Mouse (Mus musculus): ENCODE measurements around the gene S100pbp. TPM values are rescaled to one million over a fixed set of nuclear protein-coding genes. Genes with fewer than 3 reads are reported as not detected.

S100pbp gene
- polyA plus RNA-seq, 1 experiment from 2014 or later, result 6.9 TPM

DNA sequence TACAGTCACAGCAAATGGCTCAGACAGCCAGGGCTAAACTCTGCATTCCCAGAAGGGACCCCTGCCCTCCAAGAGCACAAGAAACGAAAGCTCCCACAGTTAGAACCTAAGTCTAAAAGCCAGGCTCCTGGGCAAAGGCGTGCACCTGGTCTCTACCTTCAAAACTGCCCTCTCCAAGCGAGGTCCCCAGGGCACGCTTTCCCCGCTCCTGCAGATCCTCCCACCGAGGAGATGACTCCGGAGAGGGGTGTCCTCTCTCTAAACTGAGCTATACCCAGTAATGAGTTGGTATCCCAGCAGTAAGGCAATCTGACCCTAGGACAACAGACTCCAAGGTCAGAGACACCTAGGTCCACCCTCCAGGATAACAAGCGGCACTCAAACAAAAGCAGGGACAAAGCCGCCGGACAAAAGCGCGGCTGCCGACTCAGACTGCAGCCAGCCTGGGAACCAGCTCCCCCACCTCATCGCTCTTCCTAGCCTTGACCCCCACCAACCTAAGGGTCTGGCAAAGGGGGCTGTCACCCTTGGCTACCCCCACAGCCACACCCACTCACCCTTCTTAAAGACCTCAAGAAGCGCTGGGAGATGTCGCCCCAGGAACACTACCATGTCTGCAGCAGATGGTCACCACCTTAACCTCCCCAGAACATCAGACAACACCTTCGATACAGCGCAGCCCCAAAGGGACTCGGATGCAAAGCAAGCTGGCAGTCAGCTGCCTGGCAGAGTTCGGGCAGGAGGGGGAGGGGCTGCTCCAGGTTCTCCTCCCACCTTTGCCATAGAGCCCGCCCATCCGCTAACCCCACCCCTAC lies 37.9 kb upstream of the S100pbp start:
- Histone ChIP-seq H3K4me1 (replicated peaks; ENCODE audit: control insufficient read depth, insufficient read depth, low read length) (peaks cover 11% of the 10 kb centered on the region), H3K36me3 (ENCODE audit: control insufficient read depth, insufficient read depth) (peaks cover 29% of the 10 kb centered on the region), H3K9me3 (ENCODE audit: control insufficient read depth) (no peaks in the 10 kb centered on the region), H3K27ac (ENCODE audit: low read depth, low read length) (no peak overlapping the region; the same call in 1 of the 2 replicates), H3K27me3 (replicated peaks; ENCODE audit: control insufficient read depth, insufficient read depth, low read length) (no peaks in the 10 kb centered on the region), H3K4me3 (ENCODE audit: low read depth, low read length) (no peak overlapping the region), H3K9ac (ENCODE audit: low read depth, low read length) (0 out of 2 replicates have a peak overlapping the region, but pooled peaks have one; percentile 11), H3K4me2 (replicated peaks; ENCODE audit: low read depth) (peak overlapping the region; percentile 50)
- 22% methylated on average over 22 of the region's 22 CpGs for WGBS
- no peak for ATAC-seq
- no peak for TF ChIP-seq CTCF (IDR thresholded peaks at IDR 0.05; ENCODE audit: low read depth)

DNA sequence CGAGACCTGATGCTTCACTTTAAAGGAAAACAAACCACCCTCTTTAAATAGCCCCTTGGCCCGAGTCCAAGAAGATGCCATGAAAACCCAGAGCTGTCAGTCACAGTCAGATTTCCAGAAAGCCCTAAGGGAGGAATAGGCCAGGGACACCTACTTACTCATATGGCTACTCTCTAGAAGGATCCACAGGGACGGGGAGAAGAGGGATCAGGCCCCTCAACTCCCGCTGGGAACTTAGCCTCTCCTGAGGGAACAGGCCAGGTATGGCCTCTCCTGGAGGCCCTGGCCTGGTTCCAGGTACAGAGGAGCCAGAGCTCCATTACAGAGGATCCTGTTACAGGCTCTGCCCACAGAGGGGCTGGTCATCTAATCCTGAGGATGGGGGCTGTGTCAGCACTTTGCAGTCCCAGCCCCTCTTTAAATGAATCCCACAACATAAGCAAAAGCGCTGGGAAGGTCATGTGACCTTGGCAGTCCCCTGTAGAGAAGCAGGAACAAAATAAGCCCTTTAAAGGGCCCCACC lies 37.0 kb upstream of the S100pbp start:
- Histone ChIP-seq H3K36me3 (ENCODE audit: control insufficient read depth, insufficient read depth) (peaks cover 38% of the 10 kb centered on the region), H3K4me2 (replicated peaks; ENCODE audit: low read depth) (peak overlapping the region; percentile 50), H3K9ac (ENCODE audit: low read depth, low read length) (peak overlapping the region; percentile 34; the same call in 1 of the 2 replicates), H3K9me3 (ENCODE audit: control insufficient read depth) (no peaks in the 10 kb centered on the region), H3K4me1 (replicated peaks; ENCODE audit: control insufficient read depth, insufficient read depth, low read length) (peaks cover 11% of the 10 kb centered on the region), H3K27me3 (replicated peaks; ENCODE audit: control insufficient read depth, insufficient read depth, low read length) (no peaks in the 10 kb centered on the region), H3K27ac (ENCODE audit: low read depth, low read length) (peak overlapping the region; percentile 41; the same call in 1 of the 2 replicates), H3K4me3 (ENCODE audit: low read depth, low read length) (no peak overlapping the region)
- WGBS, result 15% methylated on average over 5 of the region's 5 CpGs
- TF ChIP-seq CTCF (IDR thresholded peaks at IDR 0.05; ENCODE audit: low read depth), result no peak
- no peak for ATAC-seq

DNA sequence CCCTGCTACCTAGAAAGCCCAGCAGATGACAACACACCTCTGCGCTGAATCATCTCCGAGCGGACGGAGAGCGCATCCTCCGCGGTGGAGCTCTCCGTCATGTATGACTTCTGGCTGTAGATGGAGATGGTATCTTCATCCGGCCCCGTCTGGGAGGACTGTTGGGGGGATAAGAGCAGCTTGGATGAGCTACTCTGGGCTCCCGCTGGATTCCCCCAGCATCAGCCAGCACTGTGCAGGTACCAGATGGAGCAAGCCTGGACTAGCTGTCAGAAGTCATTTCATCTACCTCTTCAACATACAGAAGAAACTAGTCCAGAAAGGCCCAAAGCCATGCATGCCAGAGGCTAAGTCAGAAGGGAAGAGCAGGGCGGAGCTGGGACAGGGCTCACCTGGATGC lies 35.8 kb upstream of the S100pbp start:
- Histone ChIP-seq H3K27me3 (replicated peaks; ENCODE audit: control insufficient read depth, insufficient read depth, low read length) (no peaks in the 10 kb centered on the region), H3K27ac (ENCODE audit: low read depth, low read length) (no peak overlapping the region), H3K4me1 (replicated peaks; ENCODE audit: control insufficient read depth, insufficient read depth, low read length) (peaks cover 11% of the 10 kb centered on the region), H3K9me3 (ENCODE audit: control insufficient read depth) (no peaks in the 10 kb centered on the region), H3K36me3 (ENCODE audit: control insufficient read depth, insufficient read depth) (peaks cover 49% of the 10 kb centered on the region), H3K4me3 (ENCODE audit: low read depth, low read length) (no peak overlapping the region), H3K4me2 (replicated peaks; ENCODE audit: low read depth) (no peak overlapping the region), H3K9ac (ENCODE audit: low read depth, low read length) (no peak overlapping the region)
- WGBS, result 96% methylated on average over 12 of the region's 12 CpGs
- TF ChIP-seq CTCF (IDR thresholded peaks at IDR 0.05; ENCODE audit: low read depth), result no peak
- no peak for ATAC-seq

DNA sequence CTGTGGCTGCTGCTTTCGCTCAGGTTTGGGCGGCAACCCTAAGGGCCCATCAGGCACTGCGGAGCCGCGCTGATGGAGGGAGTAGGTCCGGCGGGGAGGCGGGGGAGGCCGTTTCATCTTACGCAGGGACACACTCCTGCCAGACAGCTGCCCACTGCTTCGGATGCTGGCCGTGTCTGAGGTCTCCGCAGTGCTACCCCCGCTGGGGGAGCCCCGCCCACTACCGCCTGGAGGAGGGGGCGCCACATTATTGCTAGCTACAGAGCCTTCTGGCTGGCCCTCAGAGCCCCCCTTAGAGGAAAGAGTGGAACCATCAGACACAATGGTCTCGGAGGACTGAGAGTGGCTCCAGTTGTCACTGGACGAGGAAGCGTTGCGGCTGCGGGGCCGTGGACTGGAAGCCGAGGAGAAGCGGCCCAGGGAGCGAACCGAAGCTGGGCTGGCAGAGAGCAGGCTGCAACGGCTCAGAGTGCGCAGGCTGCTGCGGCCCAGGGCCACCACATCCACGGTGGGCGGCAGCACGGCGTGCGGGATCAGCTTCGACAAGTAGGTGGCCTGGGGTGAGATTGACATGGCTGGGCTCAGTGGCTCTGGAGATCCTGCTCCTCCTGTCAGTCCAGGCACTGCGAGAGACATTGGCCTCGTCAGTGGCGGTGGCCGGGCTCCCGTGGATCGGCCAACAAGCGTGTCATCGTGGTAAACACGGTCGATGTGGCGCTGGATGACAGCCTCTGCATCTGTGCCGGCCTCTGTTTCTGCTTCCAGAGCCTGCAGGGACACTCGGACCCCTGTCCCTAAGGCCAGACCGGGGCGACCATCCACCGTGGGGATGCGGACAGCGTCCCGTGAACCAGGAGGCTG lies 34.1 kb upstream of the S100pbp start:
- no peak overlapping the region for H3K9ac ChIP-seq (ENCODE audit: low read depth, low read length)
- 68% methylated on average over 55 of the region's 55 CpGs for WGBS
- peaks cover 65% of the 10 kb centered on the region for H3K36me3 ChIP-seq (ENCODE audit: control insufficient read depth, insufficient read depth)
- no peak overlapping the region for H3K27ac ChIP-seq (ENCODE audit: low read depth, low read length)
- TF ChIP-seq CTCF (IDR thresholded peaks at IDR 0.05; ENCODE audit: low read depth), result no peak
- H3K9me3 ChIP-seq (ENCODE audit: control insufficient read depth), result no peaks in the 10 kb centered on the region
- no peak overlapping the region for H3K4me3 ChIP-seq (ENCODE audit: low read depth, low read length)
- ATAC-seq, result no peak
- peaks cover 11% of the 10 kb centered on the region for H3K4me1 ChIP-seq (replicated peaks; ENCODE audit: control insufficient read depth, insufficient read depth, low read length)
- peak overlapping the region; percentile 44 for H3K4me2 ChIP-seq (replicated peaks; ENCODE audit: low read depth)
- no peaks in the 10 kb centered on the region for H3K27me3 ChIP-seq (replicated peaks; ENCODE audit: control insufficient read depth, insufficient read depth, low read length)

DNA sequence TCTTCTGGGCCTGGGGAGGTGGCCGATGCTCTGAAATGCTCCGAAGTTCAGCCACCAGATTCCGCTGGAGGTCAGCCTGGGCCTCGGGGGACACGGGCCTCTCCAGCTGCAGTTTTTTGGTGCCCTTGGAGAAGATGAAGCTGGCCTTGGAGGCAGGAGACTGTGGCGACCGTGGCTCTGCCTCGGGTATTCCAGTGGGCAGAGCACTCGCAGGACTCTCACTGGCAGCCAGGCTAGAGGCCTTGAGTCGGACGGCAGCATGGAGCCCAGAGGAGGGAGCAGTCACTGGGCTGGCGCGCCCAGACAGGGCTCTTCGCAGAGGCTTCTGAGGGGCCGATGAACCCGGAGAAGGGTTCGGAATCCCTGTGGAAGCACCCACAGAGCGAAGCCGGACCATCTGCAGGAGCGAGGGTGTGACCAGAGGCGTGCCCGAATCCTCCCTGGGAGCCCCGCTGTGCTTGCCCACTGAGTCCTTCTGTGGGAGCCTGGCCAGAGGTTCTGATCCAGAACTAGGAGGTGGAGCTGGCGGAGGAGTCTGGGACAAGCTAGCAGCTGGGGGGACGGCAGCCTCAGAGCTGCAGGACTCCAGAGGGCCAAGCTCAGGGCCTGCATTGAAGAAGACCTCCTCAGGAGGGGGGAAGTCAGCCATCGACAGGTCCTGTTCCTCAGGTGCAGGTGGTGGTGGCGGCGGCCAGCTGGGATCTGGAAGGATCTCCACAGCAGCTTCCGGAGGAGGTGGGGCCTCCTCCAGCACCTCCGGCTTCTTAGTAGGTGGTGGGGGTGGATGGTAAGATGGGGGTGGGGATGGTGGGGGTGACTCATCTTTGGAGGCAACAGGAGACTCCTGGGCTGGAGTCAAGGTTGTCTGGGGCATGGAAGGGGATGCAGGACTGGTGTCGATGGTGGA lies 32.7 kb upstream of the S100pbp start:
- ATAC-seq, result no peak
- peaks cover 79% of the 10 kb centered on the region for H3K36me3 ChIP-seq (ENCODE audit: control insufficient read depth, insufficient read depth)

More for the DNA sequence above, 32.7 kb upstream of the S100pbp start:
- H3K4me1 ChIP-seq (replicated peaks; ENCODE audit: control insufficient read depth, insufficient read depth, low read length), result peaks cover 10% of the 10 kb centered on the region
- no peak for TF ChIP-seq CTCF (IDR thresholded peaks at IDR 0.05; ENCODE audit: low read depth)
- no peak overlapping the region for H3K4me2 ChIP-seq (replicated peaks; ENCODE audit: low read depth)
- no peak overlapping the region for H3K4me3 ChIP-seq (ENCODE audit: low read depth, low read length)
- H3K27ac ChIP-seq (ENCODE audit: low read depth, low read length), result no peak overlapping the region
- H3K27me3 ChIP-seq (replicated peaks; ENCODE audit: control insufficient read depth, insufficient read depth, low read length), result no peaks in the 10 kb centered on the region
- H3K9me3 ChIP-seq (ENCODE audit: control insufficient read depth), result no peaks in the 10 kb centered on the region
- no peak overlapping the region for H3K9ac ChIP-seq (ENCODE audit: low read depth, low read length)
- WGBS, result 80% methylated on average over 31 of the region's 31 CpGs

Data from intestine, postnatal 0 days (tissue).